Mouse (Mus musculus) adrenal gland (tissue): ENCODE results near the gene Als2.

Experiments used
- intact Hi-C: fragments of 180-260 bp; cut with DNase I; formaldehyde crosslinking; loops from one replicate; pipeline ENCODE4 v1.15.1; 2025

Als2 gene

DNA sequence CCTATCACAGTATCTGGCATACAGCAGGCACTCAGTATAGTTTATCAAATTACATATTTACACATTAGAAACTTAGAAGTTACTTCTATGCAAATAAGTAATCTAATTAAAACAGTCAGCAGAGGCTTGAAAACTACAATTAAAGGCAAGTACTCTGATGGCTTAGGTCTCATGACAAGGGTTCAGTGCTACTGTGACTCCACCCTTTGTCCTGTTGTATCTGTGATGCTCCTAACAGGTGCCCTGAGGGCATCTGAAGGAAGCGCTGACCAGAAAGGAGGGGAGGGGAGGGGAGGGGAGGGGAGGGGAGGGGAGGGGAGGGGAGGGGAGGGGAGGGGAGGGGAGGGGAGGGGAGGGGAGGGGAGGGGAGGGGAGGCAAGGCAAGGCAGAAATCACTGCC, 24.1 kb downstream of the Als2 start:
- intact Hi-C loops = no loop called here

GRCm38 (mm10) chr1:59212076-59212779, 24.8 kb downstream of the Als2 start:
- intact Hi-C loops = no loop called here

DNA sequence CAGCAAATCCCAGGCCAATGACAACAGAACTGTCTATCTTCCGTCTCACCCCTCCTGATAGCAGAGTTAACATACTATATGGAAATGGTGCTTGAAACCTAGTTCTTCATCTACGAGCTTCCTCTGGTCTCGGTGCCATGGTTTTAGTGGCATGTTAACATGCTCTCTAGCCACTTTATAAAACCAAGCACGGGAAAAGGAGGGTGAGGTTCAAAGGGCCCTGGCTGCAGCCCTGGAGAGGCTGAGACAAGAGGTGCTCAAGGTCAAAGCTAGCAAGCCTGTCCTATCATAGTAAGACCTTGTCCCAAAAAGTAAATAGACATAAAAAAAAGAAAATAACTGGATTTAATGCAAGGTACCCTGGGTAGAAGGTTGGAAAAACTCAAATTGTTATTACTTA, 25.4 kb downstream of the Als2 start:
- intact Hi-C loops = no loop called here

DNA sequence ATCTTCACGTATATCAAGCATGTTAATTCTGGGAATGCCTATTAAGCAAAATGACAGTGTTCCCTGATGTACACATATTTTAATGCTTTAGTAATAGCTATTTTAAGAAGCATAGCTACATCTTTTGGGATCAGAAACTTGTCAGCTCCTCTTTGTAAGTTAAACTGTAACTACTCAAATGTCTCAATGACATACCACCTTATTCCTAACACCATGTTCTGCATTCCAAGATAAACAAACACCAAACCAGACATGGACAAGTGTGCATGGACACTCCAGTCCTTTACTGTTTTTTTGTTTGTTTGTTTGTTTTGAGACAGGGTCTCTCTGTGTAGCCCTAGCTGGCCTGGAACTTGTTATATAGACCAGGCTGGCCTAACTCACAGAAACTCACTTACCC, 28.7 kb downstream of the Als2 start:
- intact Hi-C loops = no loop called here

DNA sequence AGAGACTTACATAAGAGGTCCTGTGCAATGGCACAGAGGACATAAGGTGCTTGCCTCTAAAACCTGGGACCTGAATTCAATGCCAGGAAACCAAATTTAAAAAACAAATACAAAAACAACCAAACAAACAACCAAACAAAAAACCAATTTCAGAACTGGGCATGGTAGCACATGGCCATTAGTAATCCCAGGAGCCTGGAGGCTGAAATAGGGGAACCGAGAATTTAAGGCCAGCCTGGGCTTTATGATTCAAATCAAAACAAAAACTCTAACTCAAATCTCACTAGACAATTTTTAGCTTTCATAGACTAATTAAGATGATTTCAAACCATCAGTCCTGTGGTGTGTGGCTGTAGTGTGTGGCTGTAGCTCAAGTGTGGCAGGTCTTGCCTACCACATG, 32.5 kb downstream of the Als2 start:
- intact Hi-C loops = no loop called here

DNA sequence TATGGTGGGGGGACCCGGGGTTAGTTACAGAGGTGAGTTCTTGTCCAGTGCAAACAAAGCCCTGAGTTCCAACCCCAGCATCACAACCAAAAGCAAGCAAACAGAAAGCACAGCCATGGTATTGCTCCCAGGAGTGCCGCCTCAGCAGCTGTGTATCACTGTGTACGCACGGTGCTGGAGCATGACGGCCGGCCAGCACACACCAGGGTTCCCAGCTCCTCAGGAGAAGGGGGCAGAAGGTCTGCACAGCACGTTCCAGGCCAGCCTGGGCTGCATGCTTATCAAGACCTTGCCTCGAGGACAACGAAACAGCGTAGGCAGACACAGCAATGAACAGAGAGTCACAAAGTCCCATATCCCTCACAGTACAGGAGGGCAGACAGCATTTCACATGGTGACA, 34.7 kb downstream of the Als2 start:
- intact Hi-C loops = no loop called here

GRCm38 (mm10) chr1:59201561-59201960, 35.5 kb downstream of the Als2 start:
- intact Hi-C loops = no loop called here

- intact Hi-C loops = no loop called here
These were observed 36.1 kb downstream of the Als2 start for GRCm38 (mm10) chr1:59200960-59201359.

- intact Hi-C loops = no loop called here
These were observed 42.1 kb downstream of the Als2 start for GRCm38 (mm10) chr1:59194979-59195378.

DNA sequence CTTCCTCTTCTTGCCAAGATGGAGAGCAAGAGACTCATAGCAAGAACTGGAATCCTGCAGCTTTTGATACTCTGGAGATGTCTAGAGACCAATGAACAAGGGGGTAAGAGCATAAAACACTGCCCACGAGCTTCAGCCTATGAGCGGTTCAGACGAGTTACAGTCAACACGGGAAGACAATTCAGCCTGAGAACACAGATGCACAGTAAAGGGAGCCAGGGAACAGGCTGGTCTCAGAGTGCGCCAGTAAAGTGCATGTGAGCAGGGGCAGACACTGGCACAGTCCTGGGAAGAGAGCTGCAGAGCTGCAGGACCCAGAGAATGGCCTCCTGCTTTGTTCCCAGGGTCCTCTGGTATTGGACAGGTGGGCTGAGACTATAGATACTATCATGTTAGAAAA, 49.2 kb downstream of the Als2 start:
- intact Hi-C loops = no loop called here

- intact Hi-C loops = no loop called here
These were observed 50.7 kb downstream of the Als2 start for GRCm38 (mm10) chr1:59186317-59186716.

DNA sequence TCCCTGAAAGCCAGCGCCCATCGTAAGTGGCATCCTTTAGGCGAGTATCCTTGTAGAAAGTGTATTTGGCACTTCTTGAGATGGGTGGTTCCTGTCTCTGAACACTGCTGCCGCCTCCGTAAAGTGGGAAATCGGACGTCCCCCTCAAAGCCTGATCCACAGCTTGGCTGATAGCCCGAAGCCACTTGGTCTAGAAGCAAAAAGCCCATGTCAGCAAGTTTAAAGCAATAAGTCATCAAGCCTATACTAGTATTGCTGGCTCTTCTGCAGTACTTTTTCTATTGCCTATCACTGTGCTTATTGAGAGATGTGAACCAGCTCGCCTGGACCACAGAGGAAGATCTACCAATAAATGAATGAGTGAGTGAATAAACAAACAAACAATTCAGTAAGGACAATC, 51.6 kb downstream of the Als2 start:
- intact Hi-C loops = no loop called here

- intact Hi-C loops = no loop called here
These were observed 54.0 kb downstream of the Als2 start for GRCm38 (mm10) chr1:59183045-59183444.

DNA sequence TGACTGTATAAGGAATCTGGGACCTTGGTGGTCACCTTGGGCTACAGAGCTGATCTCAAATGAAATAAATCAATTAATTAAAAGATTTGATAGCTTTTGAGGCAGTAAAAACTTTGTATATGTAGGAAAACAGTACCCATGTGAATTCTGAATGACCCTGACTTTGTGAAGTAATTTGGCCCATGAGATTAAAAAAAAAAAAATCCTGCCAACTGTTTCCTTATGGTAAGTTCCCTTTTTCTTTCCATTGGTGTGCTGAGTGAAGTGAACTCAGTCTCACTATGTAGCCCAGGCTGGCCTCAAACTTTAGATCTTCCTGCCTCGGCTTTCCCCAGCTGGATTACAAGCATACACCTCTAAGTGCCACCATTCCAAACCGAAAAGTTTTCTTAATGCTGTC, 54.7 kb downstream of the Als2 start:
- intact Hi-C loops = no loop called here

GRCm38 (mm10) chr1:59180003-59180402, 57.0 kb downstream of the Als2 start:
- intact Hi-C loops = no loop called here

DNA sequence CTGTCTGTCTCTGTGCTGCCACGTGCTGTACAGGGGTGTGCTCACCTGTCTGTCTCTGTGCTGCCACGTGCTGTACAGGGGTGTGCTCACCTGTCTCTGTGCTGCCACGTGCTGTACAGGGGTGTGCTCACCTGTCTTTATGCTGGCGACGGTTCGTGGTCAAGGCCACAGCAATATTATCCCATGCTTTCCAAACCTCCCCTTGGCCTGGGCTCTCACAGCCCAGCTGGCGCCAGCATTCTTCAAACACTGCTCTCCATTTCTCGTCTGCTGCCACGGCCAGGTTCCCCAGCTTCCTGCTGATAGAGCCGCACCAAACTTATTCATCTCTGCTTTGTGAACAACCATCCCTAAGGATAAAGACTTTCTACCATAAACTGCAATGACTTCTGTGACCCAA, 58.6 kb downstream of the Als2 start:
- intact Hi-C loops = no loop called here

DNA sequence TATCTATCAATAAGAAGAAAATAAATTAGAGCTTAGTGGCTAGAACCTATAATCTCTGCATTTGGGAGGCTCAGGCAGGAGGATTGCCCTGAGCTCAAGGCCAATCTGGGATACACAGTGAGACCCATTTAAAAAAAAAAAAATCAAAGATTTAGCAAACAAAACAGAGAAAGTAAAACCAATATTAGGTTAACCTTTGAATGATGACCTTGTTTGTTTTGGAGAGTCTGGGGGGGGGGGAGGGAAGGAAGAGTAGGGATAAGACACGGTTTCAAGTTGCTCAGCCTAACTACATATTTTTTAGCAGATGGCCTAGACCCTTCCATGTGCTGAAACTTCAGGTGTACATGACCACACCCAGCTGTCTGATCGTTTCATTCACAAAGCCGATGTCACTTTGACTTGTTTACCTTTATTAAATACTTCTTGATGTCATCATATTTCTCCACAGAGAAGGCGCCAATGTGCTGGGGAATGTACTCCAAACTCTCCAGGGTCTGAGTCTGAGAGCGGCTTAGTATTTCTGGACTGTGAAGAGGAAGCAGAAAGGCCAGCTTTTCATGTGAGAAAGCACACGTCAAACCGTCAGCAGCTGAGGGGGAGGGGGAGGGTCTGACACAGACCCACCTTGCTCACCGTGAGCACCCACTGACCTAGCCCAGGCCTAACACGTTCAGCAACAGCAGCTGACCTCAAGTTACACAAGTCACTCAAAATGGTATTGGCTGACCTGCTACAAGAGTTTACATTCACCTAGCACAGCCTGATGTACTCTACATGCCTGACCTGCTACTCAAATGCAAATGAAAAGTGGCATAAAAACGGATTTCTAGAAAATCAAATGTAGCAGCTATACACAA, 62.3 kb downstream of the Als2 start:
- intact Hi-C loops = no loop called here

DNA sequence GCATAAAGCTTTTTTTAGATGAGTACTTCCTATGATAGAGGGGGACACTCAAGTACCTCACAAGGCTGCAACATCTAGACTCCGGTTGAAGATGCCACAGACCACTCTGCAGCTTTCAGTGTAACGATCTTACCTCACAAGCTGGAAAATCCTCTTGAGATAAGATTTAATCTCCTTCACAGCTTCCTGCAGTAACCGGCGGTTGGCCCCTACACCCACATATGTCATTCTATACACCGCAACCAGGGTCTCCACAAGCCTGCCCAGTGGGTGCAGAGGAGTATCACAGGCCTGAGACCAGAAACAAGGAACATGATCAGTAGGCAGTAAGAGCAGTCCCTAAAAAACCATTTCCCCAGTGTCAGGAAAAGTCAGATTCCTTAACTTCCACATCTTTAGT, 64.0 kb downstream of the Als2 start:
- intact Hi-C loops = no loop called here

- intact Hi-C loops = no loop called here
These were observed 65.2 kb downstream of the Als2 start for GRCm38 (mm10) chr1:59171875-59172274.

GRCm38 (mm10) chr1:59170290-59170689, 66.7 kb downstream of the Als2 start:
- intact Hi-C loops = no loop called here

- intact Hi-C loops = no loop called here
These were observed 67.4 kb downstream of the Als2 start for GRCm38 (mm10) chr1:59169586-59169985.

- intact Hi-C loops = no loop called here
These were observed 68.5 kb downstream of the Als2 start for GRCm38 (mm10) chr1:59168556-59168955.
